Mouse (Mus musculus) hindbrain, embryonic 14.5 days (tissue): ENCODE results near the gene Henmt1. TPM values are rescaled to one million over a fixed set of nuclear protein-coding genes. Genes with fewer than 3 reads are reported as not detected.

Source experiments
- ATAC-seq: fragments of 200-750 bp; cut with Nextera tagmentation; 2 replicates; pipeline ENCODE4 v1.8.0; 2017; ENCODE audit warnings: moderate number of reproducible peaks, mild to moderate bottlenecking, moderate TSS enrichment, moderate library complexity; ENCODE audit not compliant: low FRiP score
- DNase-seq: peaks from one replicate; pipeline ENCODE4 v3.0.0-alpha.2; 2015; ENCODE audit warnings: low spot score
- H3K27ac ChIP-seq: fragments of 300-500 bp; sonication (generic); 2 replicates; pipeline ENCODE4 v1.5.1; 2014; ENCODE audit warnings: mild to moderate bottlenecking, moderate library complexity
- H3K27me3 ChIP-seq: fragments of 300-500 bp; sonication (generic); 2 replicates; pipeline ENCODE4 v1.6.1; 2014; ENCODE audit warnings: mild to moderate bottlenecking, low read length, mixed read lengths; ENCODE audit not compliant: control insufficient read depth, insufficient read depth
- H3K36me3 ChIP-seq: fragments of 300-500 bp; sonication (generic); replicated peaks from 2 replicates; pipeline ENCODE4 v1.6.1; 2014; ENCODE audit not compliant: control insufficient read depth, insufficient read depth
- H3K4me1 ChIP-seq: fragments of 300-500 bp; sonication (generic); replicated peaks from 2 replicates; pipeline ENCODE4 v1.6.1; 2014; ENCODE audit warnings: antibody characterized with exemption, low read length, mixed read lengths; ENCODE audit not compliant: control insufficient read depth, insufficient read depth
- H3K4me2 ChIP-seq: fragments of 300-500 bp; sonication (generic); replicated peaks from 2 replicates; pipeline ENCODE4 v1.6.1; 2014; ENCODE audit warnings: mild to moderate bottlenecking, moderate library complexity
- H3K4me3 ChIP-seq: fragments of 300-500 bp; sonication (generic); replicated peaks from 2 replicates; pipeline ENCODE4 v1.5.1; 2014; ENCODE audit warnings: mild to moderate bottlenecking, low read length
- H3K9ac ChIP-seq: fragments of 300-500 bp; sonication (generic); 2 replicates; pipeline ENCODE4 v1.6.1; 2014
- H3K9me3 ChIP-seq: fragments of 300-500 bp; sonication (generic); 2 replicates; pipeline ENCODE4 v1.6.1; 2016; ENCODE audit warnings: low read length; ENCODE audit not compliant: control insufficient read depth
- WGBS: fragments of 180-500 bp; shearing (Covaris S2); extraction: QIAGEN DNeasy Blood & Tissue Kit; methylation state at CpG from one replicate; pipeline ENCODE4 v1.1.7; 2014; 5-methylcytosine and 5-hydroxymethylcytosine counted together
- polyA plus RNA-seq: library from polyadenylated mRNA; unstranded; fragments of >200 nt; fragmentation: Nextera tagmentation; extraction: Ambion mirVana; gene quantifications from 2 replicates; pipeline ENCODE4 v1.2.1, GENCODE M21; 2014

Henmt1 gene
- polyA plus RNA-seq, 1 experiment from 2014 or later, result 2.4 TPM

DNA sequence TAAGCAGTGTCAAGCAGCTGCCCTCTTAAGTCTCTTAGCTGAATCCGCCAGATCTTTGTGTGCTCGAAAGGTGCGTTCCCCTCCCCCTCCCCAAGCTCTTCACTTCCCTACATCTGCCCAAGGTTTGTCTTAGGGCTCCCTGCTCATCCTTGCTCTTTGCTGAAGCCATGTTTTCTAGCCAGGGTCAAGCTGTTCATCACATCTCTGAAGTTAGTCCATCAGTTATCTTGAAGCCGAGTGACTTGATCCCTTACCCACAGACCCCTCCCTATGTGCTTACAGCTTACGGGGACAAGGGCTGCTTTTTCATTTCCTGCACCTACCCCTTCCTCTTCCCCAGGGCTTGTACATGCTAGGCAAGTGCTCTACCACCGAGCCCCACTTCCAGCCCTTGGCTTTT is 22.0 kb downstream of the Henmt1 start:
- H3K27me3 ChIP-seq, result no peaks in the 10 kb centered on the region
- no peaks in the 10 kb centered on the region for H3K36me3 ChIP-seq
- peak overlapping the region; percentile 55 for H3K4me2 ChIP-seq
- DNase-seq (no peak), ATAC-seq (peak; percentile 63)
- peak overlapping the region; percentile 18 for H3K4me3 ChIP-seq
- H3K9ac ChIP-seq, result peak overlapping the region; percentile 60
- no peaks in the 10 kb centered on the region for H3K9me3 ChIP-seq
- peaks cover 17% of the 10 kb centered on the region for H3K4me1 ChIP-seq
- 16% methylated on average over 6 of the region's 6 CpGs for WGBS
- H3K27ac ChIP-seq, result peak overlapping the region; percentile 85

DNA sequence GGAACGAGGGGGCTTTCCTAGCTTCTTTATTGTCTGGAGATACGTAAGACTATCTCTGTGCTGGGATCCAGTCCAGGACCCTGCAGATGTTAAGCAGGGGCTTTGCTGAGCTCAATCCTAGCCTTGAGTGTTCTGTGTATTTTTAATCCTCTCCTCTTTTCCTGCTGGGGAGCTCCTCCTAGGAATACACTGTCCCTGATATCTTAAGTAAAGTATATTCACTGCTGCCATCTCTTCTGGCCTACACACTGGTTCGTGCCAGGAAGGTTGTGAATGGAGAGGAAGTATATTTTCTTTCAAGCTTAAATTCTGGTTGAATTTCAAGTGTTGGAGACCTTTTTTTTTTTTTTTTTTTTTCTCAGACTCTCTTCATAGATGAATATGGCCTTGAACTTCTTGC is 23.6 kb downstream of the Henmt1 start:
- ATAC-seq (no peak), DNase-seq (no peak)
- 87% methylated on average over 3 of the region's 3 CpGs for WGBS
- Histone ChIP-seq H3K9me3 (no peaks in the 10 kb centered on the region), H3K27me3 (no peaks in the 10 kb centered on the region), H3K9ac (no peak overlapping the region), H3K4me2 (no peak overlapping the region), H3K27ac (no peak overlapping the region), H3K4me3 (no peak overlapping the region), H3K4me1 (peaks cover 17% of the 10 kb centered on the region), H3K36me3 (no peaks in the 10 kb centered on the region)

DNA sequence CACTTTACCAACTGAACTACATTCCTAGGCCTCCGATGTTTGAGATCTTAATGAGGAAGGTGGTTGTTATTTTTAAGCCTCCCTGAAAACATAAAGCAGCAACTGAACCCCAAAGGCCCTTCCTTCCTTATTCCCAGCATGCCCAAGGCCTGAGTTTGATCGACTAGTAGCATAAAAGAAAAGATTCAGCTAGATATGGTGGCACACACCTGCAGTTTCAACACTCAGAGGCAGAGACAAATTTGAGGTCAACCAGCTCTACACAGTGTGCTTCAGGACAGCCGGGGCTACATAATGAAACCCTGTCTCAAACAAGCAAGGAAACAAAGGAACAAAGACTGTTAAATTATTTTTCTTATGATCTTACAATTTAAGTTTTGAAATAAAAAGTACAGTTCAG is 24.1 kb downstream of the Henmt1 start:
- Histone ChIP-seq H3K27me3 (no peaks in the 10 kb centered on the region), H3K27ac (no peak overlapping the region), H3K36me3 (no peaks in the 10 kb centered on the region), H3K4me1 (peaks cover 17% of the 10 kb centered on the region), H3K4me3 (no peak overlapping the region), H3K9me3 (no peaks in the 10 kb centered on the region), H3K9ac (no peak overlapping the region), H3K4me2 (no peak overlapping the region)
- WGBS, result 86% methylated on average over 3 of the region's 3 CpGs
- DNase-seq (no peak), ATAC-seq (no peak)

GRCm38 (mm10) chr3:108964361-108965044 is 24.8 kb downstream of the Henmt1 start:
- Histone ChIP-seq H3K4me2 (no peak overlapping the region), H3K4me3 (no peak overlapping the region), H3K36me3 (no peaks in the 10 kb centered on the region), H3K27me3 (no peaks in the 10 kb centered on the region), H3K4me1 (peaks cover 17% of the 10 kb centered on the region), H3K27ac (no peak overlapping the region), H3K9me3 (no peaks in the 10 kb centered on the region), H3K9ac (no peak overlapping the region)
- WGBS, result 76% methylated on average over 7 of the region's 7 CpGs
- ATAC-seq, result no peak
- no peak for DNase-seq

GRCm38 (mm10) chr3:108966051-108966450 is 26.4 kb downstream of the Henmt1 start:
- peaks cover 13% of the 10 kb centered on the region for H3K4me1 ChIP-seq
- H3K27ac ChIP-seq, result no peak overlapping the region
- ATAC-seq, result no peak
- no peak overlapping the region for H3K4me3 ChIP-seq
- no peaks in the 10 kb centered on the region for H3K9me3 ChIP-seq
- no peak for DNase-seq
- no peak overlapping the region for H3K4me2 ChIP-seq
- H3K36me3 ChIP-seq, result peaks cover 9% of the 10 kb centered on the region; the same call in 1 of the 2 replicates
- WGBS, result 95% methylated on average over 3 of the region's 3 CpGs
- no peak overlapping the region for H3K9ac ChIP-seq
- H3K27me3 ChIP-seq, result no peaks in the 10 kb centered on the region

- peaks cover 61% of the 10 kb centered on the region for H3K36me3 ChIP-seq
- H3K27me3 ChIP-seq, result no peaks in the 10 kb centered on the region
- H3K27ac ChIP-seq, result no peak overlapping the region
- 86% methylated on average over 13 of the region's 13 CpGs for WGBS
- no peak overlapping the region for H3K9ac ChIP-seq
- H3K4me2 ChIP-seq, result no peak overlapping the region
- DNase-seq (no peak), ATAC-seq (no peak)
- no peaks in the 10 kb centered on the region for H3K9me3 ChIP-seq
- no peaks in the 10 kb centered on the region for H3K4me1 ChIP-seq
- H3K4me3 ChIP-seq, result no peak overlapping the region
Measured at GRCm38 (mm10) chr3:108973980-108974660, 34.4 kb downstream of the Henmt1 start.

- no peak overlapping the region for H3K4me3 ChIP-seq
- H3K4me1 ChIP-seq, result no peaks in the 10 kb centered on the region
- no peak overlapping the region for H3K9ac ChIP-seq
- DNase-seq, result no peak
- H3K4me2 ChIP-seq, result no peak overlapping the region
- WGBS, result 90% methylated on average over 15 of the region's 15 CpGs
- peaks cover 66% of the 10 kb centered on the region for H3K36me3 ChIP-seq
- H3K27me3 ChIP-seq, result no peaks in the 10 kb centered on the region
- no peak overlapping the region for H3K27ac ChIP-seq
- no peak for ATAC-seq
- H3K9me3 ChIP-seq, result no peaks in the 10 kb centered on the region
Measured at GRCm38 (mm10) chr3:108974920-108975485, 35.3 kb downstream of the Henmt1 start.

- Histone ChIP-seq H3K27ac (no peak overlapping the region), H3K9me3 (no peaks in the 10 kb centered on the region), H3K9ac (no peak overlapping the region), H3K27me3 (no peaks in the 10 kb centered on the region), H3K4me1 (no peaks in the 10 kb centered on the region), H3K36me3 (peaks cover 75% of the 10 kb centered on the region), H3K4me3 (no peak overlapping the region), H3K4me2 (no peak overlapping the region)
- DNase-seq (no peak), ATAC-seq (no peak)
- 96% methylated on average over 13 of the region's 13 CpGs for WGBS
Measured at GRCm38 (mm10) chr3:108977340-108978030, 37.8 kb downstream of the Henmt1 start.

- Histone ChIP-seq H3K36me3 (peaks cover 75% of the 10 kb centered on the region), H3K4me2 (no peak overlapping the region), H3K27ac (no peak overlapping the region), H3K9ac (no peak overlapping the region), H3K4me3 (no peak overlapping the region), H3K4me1 (peaks cover 6% of the 10 kb centered on the region), H3K27me3 (no peaks in the 10 kb centered on the region), H3K9me3 (no peaks in the 10 kb centered on the region)
- no peak for DNase-seq
- ATAC-seq, result no peak
- WGBS, result 85% methylated on average over 6 of the region's 6 CpGs
Measured at GRCm38 (mm10) chr3:108981946-108982345, 42.3 kb downstream of the Henmt1 start.
